10 mouse cellular contexts compared by ENCODE assay signal in genomic region chr10:53428695-53429447, GRCm38 (mm10). TPM values are rescaled to one million over a fixed set of nuclear protein-coding genes. Genes with fewer than 3 reads are reported as not detected.
DNase-seq lines count a peak whose midpoint lies in the region; ATAC-seq and TF ChIP-seq lines count a peak whose summit lies in the region.
"Had no signal": no experiment of that assay in that cellular context is flagged by ENCODE, and none has a peak within 500 bp of the region (broad histone marks: within the 10 kb centered on the region; RNA-seq: fewer than 3 reads in every experiment).

No protein-coding gene starts in this region.

- no peaks in the 10 kb centered on the region for H3K36me3 ChIP-seq in kidney, adult 2 months (ENCODE audit: control insufficient read depth, insufficient read depth, low read length)
- H3K36me3 ChIP-seq in kidney, embryonic 14.5 days (ENCODE audit: control insufficient read depth, insufficient read depth, low read length) = no peaks in the 10 kb centered on the region
- H3K36me3 ChIP-seq in lung, postnatal 0 days (ENCODE audit: insufficient read depth, low read length) = no peaks in the 10 kb centered on the region
- H3K36me3 ChIP-seq: G1E; liver, embryonic 13.5 days had no signal

- H3K27ac ChIP-seq in kidney, adult 2 months (ENCODE audit: insufficient read depth, low read depth, low read length) = no peak overlapping the region
- no peak overlapping the region for H3K27ac ChIP-seq in kidney, embryonic 14.5 days (ENCODE audit: low read depth, low read length)
- H3K27ac ChIP-seq in lung, postnatal 0 days (ENCODE audit: low read length) = no peak overlapping the region
- H3K27ac ChIP-seq: liver, embryonic 13.5 days had no signal

- TF ChIP-seq EP300 in lung, postnatal 0 days (IDR thresholded peaks at IDR 0.05) = peak; percentile 60; the same call in 1 of the 2 replicates

- TF ChIP-seq CTCF in kidney, adult 2 months (conservative IDR thresholded peaks at IDR 0.05; ENCODE audit: insufficient read depth, insufficient read length, low read depth, low read length) = no peak
- TF ChIP-seq CTCF in lung, postnatal 0 days (IDR thresholded peaks at IDR 0.05) = no peak

- no peaks in the 10 kb centered on the region for H3K4me1 ChIP-seq in kidney, adult 2 months (ENCODE audit: control insufficient read depth, insufficient read depth, low read length)
- no peaks in the 10 kb centered on the region for H3K4me1 ChIP-seq in kidney, embryonic 14.5 days (ENCODE audit: control insufficient read depth, insufficient read depth, low read length)
- no peaks in the 10 kb centered on the region for H3K4me1 ChIP-seq in lung, postnatal 0 days (ENCODE audit: insufficient read depth, low read depth, low read length)

- no peak for ATAC-seq in kidney, embryonic 14.5 days (ENCODE audit: low FRiP score, low TSS enrichment)
- peak; percentile 55; the same call in 1 of the 2 replicates for ATAC-seq in granulocyte monocyte progenitor cell, adult 5-6 weeks (replicated peaks; ENCODE audit: poor library complexity, severe bottlenecking)
- peak; percentile 68 for ATAC-seq in lung, postnatal 0 days
- ATAC-seq in activated CD4-positive, CD25-positive, alpha-beta regulatory T cell, adult 4 months = no peak

- no peaks in the 10 kb centered on the region for H3K9me3 ChIP-seq in kidney, embryonic 14.5 days (ENCODE audit: control insufficient read depth, low read length)
- no peaks in the 10 kb centered on the region for H3K9me3 ChIP-seq in lung, postnatal 0 days (ENCODE audit: low read length)
- H3K9me3 ChIP-seq: G1E; liver, embryonic 13.5 days had no signal

- H3K27me3 ChIP-seq in kidney, adult 2 months (replicated peaks; ENCODE audit: control insufficient read depth, insufficient read depth, low read length) = no peaks in the 10 kb centered on the region
- H3K27me3 ChIP-seq in kidney, embryonic 14.5 days (ENCODE audit: control insufficient read depth, insufficient read depth, low read length) = no peaks in the 10 kb centered on the region
- no peaks in the 10 kb centered on the region for H3K27me3 ChIP-seq in lung, postnatal 0 days (replicated peaks; ENCODE audit: insufficient read depth, low read length)
- H3K27me3 ChIP-seq: liver, embryonic 13.5 days had no signal

- H3K9ac ChIP-seq in kidney, embryonic 14.5 days (ENCODE audit: low read depth, low read length) = no peak overlapping the region
- H3K9ac ChIP-seq in lung, postnatal 0 days (replicated peaks; ENCODE audit: low read depth) = no peak overlapping the region
- H3K9ac ChIP-seq: liver, embryonic 13.5 days had no signal

- H3K4me3 ChIP-seq in kidney, adult 2 months (ENCODE audit: insufficient read depth, low read depth, low read length) = no peak overlapping the region
- no peak overlapping the region for H3K4me3 ChIP-seq in kidney, embryonic 14.5 days (ENCODE audit: low read length)
- H3K4me3 ChIP-seq in lung, postnatal 0 days (ENCODE audit: low read depth, low read length) = no peak overlapping the region
- H3K4me3 ChIP-seq: liver, embryonic 13.5 days had no signal

- no peak overlapping the region for H3K4me2 ChIP-seq in kidney, embryonic 14.5 days (replicated peaks; ENCODE audit: low read depth, low read length)
- H3K4me2 ChIP-seq in lung, postnatal 0 days (replicated peaks; ENCODE audit: low read depth, low read length) = no peak overlapping the region
- H3K4me2 ChIP-seq: liver, embryonic 13.5 days had no signal

- TF ChIP-seq POLR2A in kidney, adult 2 months (IDR thresholded peaks at IDR 0.05; ENCODE audit: low read depth, low read length) = no peak

- WGBS in kidney, adult 2 months = 63% methylated on average over 7 of the region's 7 CpGs
- WGBS in kidney, embryonic 14.5 days = 66% methylated on average over 7 of the region's 7 CpGs
- WGBS in lung, postnatal 0 days = 44% methylated on average over 7 of the region's 7 CpGs

- peak; percentile 23 for DNase-seq in kidney, adult 2 months
- peak; percentile 18 for DNase-seq in brain, adult 2 months (ENCODE audit: low read depth, low spot score)
- peak; percentile 67 for DNase-seq in lung, postnatal 0 days (ENCODE audit: low spot score)
- DNase-seq in kidney, postnatal 4 days = no peak
- no peak for DNase-seq in left cerebral cortex, postnatal 14 days (ENCODE audit: low spot score in 2 of 2)
- DNase-seq: liver, embryonic 13.5 days had no signal

- intact Hi-C loops in left cerebral cortex, postnatal 14 days (cut with DNase I) = no loop called here

RNA-seq across cellular contexts. Expression of gene Cep85l, which starts 49.1 kb away (rescaled TPM):
- polyA plus RNA-seq in kidney, adult 2 months (2012; rRNA removed) = 1.7 and 2.3 TPM in 2 replicates
- 6.5 and 7.7 TPM in 2 replicates for polyA plus RNA-seq in kidney, embryonic 14.5 days (2014; fragmentation: Nextera tagmentation; extraction: Ambion mirVana)
- total RNA-seq in granulocyte monocyte progenitor cell, adult 5-6 weeks (2014; fragmentation: Nextera tagmentation) = 34.6 and 35.7 TPM in 2 replicates
- 39.8 and 44.6 TPM in 2 replicates for total RNA-seq in granulocyte monocyte progenitor cell, adult 5-6 weeks (2017)
- polyA plus RNA-seq in lung, postnatal 0 days (2015; fragmentation: Nextera tagmentation; extraction: Ambion mirVana) = 10.8 and 11.0 TPM in 2 replicates
- total RNA-seq in left cerebral cortex, postnatal 14 days (2021) = 10 to 100 TPM; 16.0 to 17.0 TPM
- polyA plus RNA-seq in activated CD4-positive, CD25-positive, alpha-beta regulatory T cell, adult 4 months (2017; shearing (Covaris generic)) = 1 to 10 TPM; 1.7 to 1.9 TPM
- polyA plus RNA-seq: G1E had no signal

Comparison
In these comparisons a context has a peak if more than half of its experiments do, and no peak if none do; other contexts are left out.
1. DNase-seq: peak in kidney, adult 2 months (single experiment), brain, adult 2 months (single experiment) and lung, postnatal 0 days (single experiment); none in kidney, postnatal 4 days (0 of 2) and left cerebral cortex, postnatal 14 days (0 of 2).
2. ATAC-seq: peak in granulocyte monocyte progenitor cell, adult 5-6 weeks (single experiment) and lung, postnatal 0 days (single experiment); none in kidney, embryonic 14.5 days (single experiment) and activated CD4-positive, CD25-positive, alpha-beta regulatory T cell, adult 4 months (single experiment).